Mouse (Mus musculus) limb, embryonic 14.5 days (tissue): ENCODE measurements around the gene Scarb2. TPM values are rescaled to one million over a fixed set of nuclear protein-coding genes. Genes with fewer than 3 reads are reported as not detected.

Experiments
- ATAC-seq: fragments of 200-750 bp; cut with Nextera tagmentation; 2 replicates; pipeline ENCODE4 v1.8.0; 2017; ENCODE audit warnings: low read depth, moderate number of reproducible peaks, moderate TSS enrichment; ENCODE audit not compliant: low FRiP score
- DNase-seq: peaks from one replicate; pipeline ENCODE4 v3.0.0-alpha.2; 2015; ENCODE audit warnings: low spot score
- H3K27ac ChIP-seq: fragments of 300-500 bp; sonication (generic); replicated peaks from 2 replicates; pipeline ENCODE4 v1.5.1; 2014; ENCODE audit warnings: low read depth, mild to moderate bottlenecking, low read length, moderate library complexity, mixed read lengths
- H3K27me3 ChIP-seq: fragments of 300-500 bp; sonication (generic); 2 replicates; pipeline ENCODE4 v1.6.1; 2014; ENCODE audit warnings: low read length, mixed read lengths; ENCODE audit not compliant: control insufficient read depth, insufficient read depth
- H3K36me3 ChIP-seq: fragments of 300-500 bp; sonication (generic); 2 replicates; pipeline ENCODE4 v1.6.1; 2014; ENCODE audit warnings: mild to moderate bottlenecking, low read length, moderate library complexity, mixed read lengths; ENCODE audit not compliant: control insufficient read depth, insufficient read depth
- H3K4me1 ChIP-seq: fragments of 300-500 bp; sonication (generic); 2 replicates; pipeline ENCODE4 v1.6.1; 2014; ENCODE audit warnings: antibody characterized with exemption, low read length, mixed read lengths; ENCODE audit not compliant: control insufficient read depth, insufficient read depth
- H3K4me2 ChIP-seq: fragments of 300-500 bp; sonication (generic); replicated peaks from 2 replicates; pipeline ENCODE4 v1.6.1; 2014; ENCODE audit warnings: low read depth, mild to moderate bottlenecking, low read length, moderate library complexity; ENCODE audit not compliant: severe bottlenecking
- H3K4me3 ChIP-seq: fragments of 300-500 bp; sonication (generic); replicated peaks from 2 replicates; pipeline ENCODE4 v1.5.1; 2014; ENCODE audit warnings: low read length
- H3K9ac ChIP-seq: fragments of 300-500 bp; sonication (generic); 2 replicates; pipeline ENCODE4 v1.6.1; 2014; ENCODE audit warnings: mild to moderate bottlenecking, low read depth, low read length, moderate library complexity; ENCODE audit not compliant: severe bottlenecking
- H3K9me3 ChIP-seq: fragments of 300-500 bp; sonication (generic); 2 replicates; pipeline ENCODE4 v1.6.1; 2016; ENCODE audit warnings: low read length; ENCODE audit not compliant: control insufficient read depth
- POLR2A ChIP-seq: fragments of 200-500 bp; IDR thresholded peaks from 2 replicates; pipeline ENCODE4 v1.8.0; 2012; ENCODE audit warnings: inconsistent platforms, mild to moderate bottlenecking, moderate library complexity, borderline replicate concordance; ENCODE audit not compliant: insufficient read depth, insufficient read length; ENCODE audit errors: extremely low read depth
- WGBS: fragments of 180-500 bp; shearing (Covaris S2); extraction: QIAGEN DNeasy Blood & Tissue Kit; methylation state at CpG from one replicate; pipeline ENCODE4 v1.1.7; 2014; 5-methylcytosine and 5-hydroxymethylcytosine counted together
- polyA plus RNA-seq, 2 experiments: library from polyadenylated mRNA; depleted of rRNA in 1 of 2; stranded (reverse) in 1 of 2; unstranded in 1 of 2; fragments of >200 nt; fragmentation: Nextera tagmentation in 1 of 2; extraction: Ambion mirVana in 1 of 2; gene quantifications; 2 replicates each; pipeline versions ENCODE4 v1.2.1 to v1.2.3; 2012 to 2014

The Scarb2 gene
- polyA plus RNA-seq, 2 experiments: 10.7 to 29.1 TPM

GRCm38 (mm10) chr5:92508853-92509252 is 2.2 kb upstream of the Scarb2 start:
- DNase-seq: no peak
- H3K4me1 ChIP-seq: peaks cover 13% of the 10 kb centered on the region
- TF ChIP-seq POLR2A: no peak
- no peak overlapping the region for H3K9ac ChIP-seq
- H3K9me3 ChIP-seq: no peaks in the 10 kb centered on the region
- ATAC-seq: no peak
- no peak overlapping the region for H3K4me2 ChIP-seq
- WGBS: 89% methylated on average over 5 of the region's 5 CpGs
- no peak overlapping the region for H3K4me3 ChIP-seq
- no peaks in the 10 kb centered on the region for H3K27me3 ChIP-seq
- H3K36me3 ChIP-seq: no peaks in the 10 kb centered on the region
- H3K27ac ChIP-seq: no peak overlapping the region

- Histone ChIP-seq H3K4me3 (peak overlapping the region; percentile 92), H3K9ac (no peak overlapping the region), H3K4me2 (peak overlapping the region; percentile 86), H3K4me1 (peaks cover 15% of the 10 kb centered on the region), H3K36me3 (no peaks in the 10 kb centered on the region), H3K27ac (peak overlapping the region; percentile 96), H3K27me3 (no peaks in the 10 kb centered on the region), H3K9me3 (no peaks in the 10 kb centered on the region)
- ATAC-seq (no peak), DNase-seq (peak; percentile 62)
- TF ChIP-seq POLR2A: no peak
- WGBS: 30% methylated on average over 4 of the region's 4 CpGs
These were observed 318 bp downstream of the Scarb2 start for GRCm38 (mm10) chr5:92506301-92506729.

- Histone ChIP-seq H3K4me1 (peaks cover 15% of the 10 kb centered on the region), H3K4me3 (peak overlapping the region; percentile 92), H3K9me3 (no peaks in the 10 kb centered on the region), H3K27me3 (no peaks in the 10 kb centered on the region), H3K27ac (peak overlapping the region; percentile 96), H3K4me2 (peak overlapping the region; percentile 86), H3K36me3 (no peaks in the 10 kb centered on the region), H3K9ac (peak overlapping the region; percentile 94)
- peak; percentile 94 for ATAC-seq
- WGBS: under 1% methylated on average over 39 of the region's 48 CpGs
- TF ChIP-seq POLR2A: peak; percentile 52; the same call in 1 of the 2 replicates
- DNase-seq: peak; percentile 95
These were observed 1.2 kb downstream of the Scarb2 start for GRCm38 (mm10) chr5:92505402-92505865.

- ATAC-seq (peak; percentile 79), DNase-seq (no peak)
- Histone ChIP-seq H3K9ac (peak overlapping the region; percentile 94), H3K36me3 (no peaks in the 10 kb centered on the region), H3K4me1 (peaks cover 15% of the 10 kb centered on the region), H3K27me3 (no peaks in the 10 kb centered on the region), H3K9me3 (no peaks in the 10 kb centered on the region), H3K4me2 (peak overlapping the region; percentile 86), H3K4me3 (peak overlapping the region; percentile 92), H3K27ac (peak overlapping the region; percentile 96)
- under 1% methylated on average over 31 of the region's 35 CpGs for WGBS
- TF ChIP-seq POLR2A: no peak
These were observed 1.8 kb downstream of the Scarb2 start for GRCm38 (mm10) chr5:92504676-92505400.

GRCm38 (mm10) chr5:92503856-92504618 is 2.6 kb downstream of the Scarb2 start:
- Histone ChIP-seq H3K4me1 (peaks cover 15% of the 10 kb centered on the region), H3K9me3 (no peaks in the 10 kb centered on the region), H3K4me3 (peak overlapping the region; percentile 92), H3K27me3 (no peaks in the 10 kb centered on the region), H3K27ac (0 out of 2 replicates have a peak overlapping the region, but pooled peaks have one; percentile 96), H3K36me3 (no peaks in the 10 kb centered on the region), H3K4me2 (peak overlapping the region; percentile 86), H3K9ac (peak overlapping the region; percentile 94)
- DNase-seq (no peak), ATAC-seq (no peak)
- TF ChIP-seq POLR2A: no peak
- WGBS: 40% methylated on average over 7 of the region's 7 CpGs
